Mouse (Mus musculus) midbrain, embryonic 15.5 days (tissue): ENCODE data around the gene Adarb1. TPM values are rescaled to one million over a fixed set of nuclear protein-coding genes. Genes with fewer than 3 reads are reported as not detected.

Experiments used
- ATAC-seq: fragments of 200-750 bp; cut with Nextera tagmentation; replicated peaks from 2 replicates; pipeline ENCODE4 v1.8.0; 2017; ENCODE audit warnings: moderate TSS enrichment
- H3K27ac ChIP-seq: fragments of 300-500 bp; sonication (generic); 2 replicates; pipeline ENCODE4 v1.5.1; 2015; ENCODE audit warnings: mild to moderate bottlenecking, inconsistent platforms
- H3K27me3 ChIP-seq: fragments of 300-500 bp; sonication (generic); replicated peaks from 2 replicates; pipeline ENCODE4 v1.6.1; 2015; ENCODE audit warnings: inconsistent platforms
- H3K36me3 ChIP-seq: fragments of 300-500 bp; sonication (generic); replicated peaks from 2 replicates; pipeline ENCODE4 v1.6.1; 2015; ENCODE audit warnings: inconsistent platforms
- H3K4me1 ChIP-seq: fragments of 300-500 bp; sonication (generic); 2 replicates; pipeline ENCODE4 v1.6.1; 2015; ENCODE audit warnings: inconsistent platforms
- H3K4me2 ChIP-seq: fragments of 300-500 bp; sonication (generic); 2 replicates; pipeline ENCODE4 v1.6.1; 2015; ENCODE audit warnings: inconsistent platforms, mild to moderate bottlenecking, moderate library complexity
- H3K4me3 ChIP-seq: fragments of 300-500 bp; sonication (generic); 2 replicates; pipeline ENCODE4 v1.5.1; 2015; ENCODE audit warnings: mild to moderate bottlenecking, inconsistent platforms
- H3K9ac ChIP-seq: fragments of 300-500 bp; sonication (generic); 2 replicates; pipeline ENCODE4 v1.6.1; 2015; ENCODE audit warnings: mild to moderate bottlenecking, inconsistent platforms
- H3K9me3 ChIP-seq: fragments of 300-500 bp; sonication (generic); 2 replicates; pipeline ENCODE4 v1.6.1; 2016; ENCODE audit warnings: inconsistent platforms
- WGBS: fragments of 180-500 bp; shearing (Covaris S2); methylation state at CpG from one replicate; pipeline ENCODE4 v1.1.7; 2015; ENCODE audit warnings: mixed read lengths; 5-methylcytosine and 5-hydroxymethylcytosine counted together
- polyA plus RNA-seq: library from polyadenylated mRNA; unstranded; fragments of >200 nt; fragmentation: Nextera tagmentation; extraction: Ambion mirVana; gene quantifications from 2 replicates; pipeline ENCODE4 v1.2.1, GENCODE M21; 2015

Adarb1 gene
- polyA plus RNA-seq, 1 experiment from 2014 or later = 18.2 TPM

DNA sequence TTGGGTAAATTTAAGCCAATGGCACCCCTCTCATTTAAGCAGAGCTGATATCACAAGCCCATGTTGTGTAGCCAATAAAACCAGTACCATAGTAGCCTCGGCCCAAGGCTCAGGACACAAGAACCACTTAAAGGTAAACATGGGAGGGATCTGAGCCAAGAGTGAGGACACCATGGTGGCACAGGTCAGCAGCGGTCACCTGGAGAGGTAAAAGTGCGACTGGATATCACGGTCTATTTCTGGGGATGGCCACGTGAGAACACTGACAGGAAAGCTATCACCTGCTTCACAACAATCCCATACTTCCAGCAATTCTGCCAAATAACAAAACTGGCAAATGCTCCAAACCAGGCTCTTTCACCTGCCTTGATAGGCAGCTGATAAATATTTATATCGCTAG, 17.0 kb downstream of the Adarb1 start:
- no peak for ATAC-seq
- no peaks in the 10 kb centered on the region for H3K4me1 ChIP-seq
- no peak overlapping the region for H3K4me2 ChIP-seq
- H3K9me3 ChIP-seq = no peaks in the 10 kb centered on the region
- no peak overlapping the region for H3K27ac ChIP-seq
- H3K4me3 ChIP-seq = no peak overlapping the region
- H3K9ac ChIP-seq = no peak overlapping the region
- H3K27me3 ChIP-seq = no peaks in the 10 kb centered on the region
- WGBS = 96% methylated on average over 6 of the region's 6 CpGs
- H3K36me3 ChIP-seq = no peaks in the 10 kb centered on the region

DNA sequence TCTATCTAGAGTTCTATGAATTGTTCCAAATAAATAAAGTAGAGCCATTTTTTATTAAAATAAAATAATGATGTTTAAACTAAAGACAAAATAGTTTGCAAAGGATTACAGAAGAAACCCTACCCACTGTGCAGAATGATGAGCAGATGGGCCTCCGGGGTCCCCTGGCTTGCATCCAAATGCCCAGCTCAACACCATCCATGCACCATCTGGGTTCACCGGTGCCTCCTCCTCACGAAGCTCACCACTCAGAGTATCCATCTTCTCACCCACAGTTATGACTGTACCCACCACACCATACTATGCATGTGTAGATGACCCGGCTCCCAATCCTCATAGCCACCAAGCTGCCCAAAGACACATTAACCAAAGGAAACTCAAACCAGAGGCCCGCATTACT, 18.1 kb downstream of the Adarb1 start:
- ATAC-seq = no peak
- H3K27me3 ChIP-seq = no peaks in the 10 kb centered on the region
- WGBS = 86% methylated on average over 5 of the region's 5 CpGs
- no peak overlapping the region for H3K4me2 ChIP-seq
- no peaks in the 10 kb centered on the region for H3K36me3 ChIP-seq
- no peak overlapping the region for H3K4me3 ChIP-seq
- H3K9ac ChIP-seq = no peak overlapping the region
- no peak overlapping the region for H3K27ac ChIP-seq
- no peaks in the 10 kb centered on the region for H3K4me1 ChIP-seq
- no peaks in the 10 kb centered on the region for H3K9me3 ChIP-seq

DNA sequence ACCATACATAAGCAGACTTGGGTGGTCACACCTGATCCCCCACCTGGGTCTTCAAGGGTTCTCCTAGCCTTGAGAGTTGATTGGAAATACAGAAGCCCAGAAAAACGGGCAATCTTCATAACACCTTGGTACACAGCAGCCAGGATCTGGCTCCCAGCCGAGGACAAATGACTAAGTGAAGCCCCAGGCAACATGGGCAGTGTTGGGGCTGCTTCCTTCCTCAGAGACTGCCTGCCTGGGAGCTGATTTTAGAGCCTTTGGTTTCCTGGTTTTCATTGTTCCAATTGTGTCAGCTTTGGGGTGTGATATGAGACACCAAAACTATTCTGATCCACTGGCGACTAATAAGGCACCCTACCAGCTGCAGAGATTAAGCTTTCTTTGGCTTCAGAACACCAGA, 20.0 kb downstream of the Adarb1 start:
- Histone ChIP-seq H3K36me3 (no peaks in the 10 kb centered on the region), H3K9ac (no peak overlapping the region), H3K9me3 (no peaks in the 10 kb centered on the region), H3K27me3 (no peaks in the 10 kb centered on the region), H3K4me2 (no peak overlapping the region), H3K27ac (no peak overlapping the region), H3K4me3 (no peak overlapping the region), H3K4me1 (no peaks in the 10 kb centered on the region)
- ATAC-seq = no peak
- WGBS = 55% methylated on average over 3 of the region's 3 CpGs

DNA sequence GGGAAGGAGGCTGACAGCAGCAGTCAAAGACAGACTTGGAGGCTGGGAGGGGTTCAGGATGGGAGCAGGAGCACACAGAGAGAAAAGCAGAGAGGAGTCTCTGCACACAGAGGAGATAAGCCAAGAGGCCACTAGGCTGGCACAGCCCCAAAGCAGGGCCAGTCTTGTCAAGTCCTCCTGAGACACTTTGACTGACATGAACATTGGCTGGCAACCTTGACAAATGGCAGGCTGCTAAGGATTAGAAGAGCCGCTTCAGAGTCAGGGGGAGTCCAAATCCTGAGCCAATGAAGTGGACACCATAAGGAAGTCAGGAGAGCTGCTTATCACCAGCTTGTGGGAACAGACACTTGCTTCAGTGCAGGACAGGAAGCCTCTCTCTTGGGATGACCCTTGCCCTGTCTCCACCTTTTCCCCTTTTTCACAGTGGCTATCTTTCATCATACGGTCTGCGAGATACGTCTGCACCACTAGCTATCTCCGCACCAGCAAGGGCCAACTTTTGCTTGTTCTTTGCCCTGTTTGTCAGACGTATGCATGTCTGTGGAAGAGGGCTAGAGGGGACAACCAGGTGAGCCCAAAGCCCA, 20.9 kb downstream of the Adarb1 start:
- no peak overlapping the region for H3K4me3 ChIP-seq
- WGBS = 83% methylated on average over 6 of the region's 6 CpGs

DNA sequence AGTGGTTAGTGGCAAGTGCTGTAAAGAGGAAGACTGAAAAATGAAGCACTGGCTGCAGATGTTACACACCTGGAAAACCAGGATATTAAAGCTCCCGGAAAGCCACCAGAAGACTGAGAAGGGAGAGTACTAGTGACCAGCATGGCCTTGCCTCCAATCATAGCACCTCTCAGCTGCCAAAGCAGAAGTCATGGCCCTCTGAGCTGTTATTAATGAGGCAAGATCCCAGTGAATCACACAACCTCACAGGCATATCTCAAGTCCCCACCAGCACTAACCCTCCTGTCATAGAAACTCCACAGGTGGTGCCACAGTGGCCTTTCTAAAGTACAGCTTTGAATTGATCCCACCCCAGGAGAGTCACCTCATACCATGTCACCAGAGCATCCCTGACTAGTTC, 22.1 kb downstream of the Adarb1 start:
- 93% methylated on average over 1 of the region's 1 CpGs for WGBS
- ATAC-seq = no peak
- no peak overlapping the region for H3K27ac ChIP-seq
- no peak overlapping the region for H3K4me2 ChIP-seq
- H3K27me3 ChIP-seq = no peaks in the 10 kb centered on the region
- H3K4me1 ChIP-seq = no peaks in the 10 kb centered on the region
- H3K4me3 ChIP-seq = no peak overlapping the region
- H3K9me3 ChIP-seq = no peaks in the 10 kb centered on the region
- H3K36me3 ChIP-seq = no peaks in the 10 kb centered on the region
- H3K9ac ChIP-seq = no peak overlapping the region

More for the DNA sequence above, 20.9 kb downstream of the Adarb1 start:
- Histone ChIP-seq H3K27ac (no peak overlapping the region), H3K9ac (no peak overlapping the region), H3K4me1 (no peaks in the 10 kb centered on the region), H3K9me3 (no peaks in the 10 kb centered on the region), H3K4me2 (no peak overlapping the region), H3K27me3 (no peaks in the 10 kb centered on the region), H3K36me3 (no peaks in the 10 kb centered on the region)
- 0 out of 2 replicates have a peak, but pooled peaks have one; percentile 20 for ATAC-seq

DNA sequence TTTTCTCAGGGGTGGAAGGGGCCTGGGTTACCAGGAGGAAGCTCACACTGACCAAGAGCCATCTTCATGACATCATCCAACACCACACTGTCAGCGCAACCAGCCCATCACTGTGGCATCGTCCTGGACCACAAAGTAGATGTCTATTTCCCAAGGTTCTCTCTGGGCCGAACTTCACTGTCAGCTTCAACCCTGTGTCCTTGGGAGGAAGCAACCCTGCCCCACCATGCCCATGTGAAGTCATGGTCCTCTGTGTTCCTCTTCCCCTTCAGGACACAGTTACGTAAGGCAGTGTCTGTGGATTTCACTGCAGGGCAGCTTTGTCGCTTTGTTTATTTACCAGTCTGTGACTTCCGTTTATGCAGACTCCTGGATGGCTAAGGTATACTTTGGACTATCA, 27.0 kb downstream of the Adarb1 start:
- Histone ChIP-seq H3K9me3 (no peaks in the 10 kb centered on the region), H3K27ac (no peak overlapping the region), H3K9ac (no peak overlapping the region), H3K36me3 (no peaks in the 10 kb centered on the region), H3K4me1 (no peaks in the 10 kb centered on the region), H3K4me2 (no peak overlapping the region), H3K27me3 (no peaks in the 10 kb centered on the region), H3K4me3 (no peak overlapping the region)
- 96% methylated on average over 6 of the region's 6 CpGs for WGBS
- ATAC-seq = no peak

DNA sequence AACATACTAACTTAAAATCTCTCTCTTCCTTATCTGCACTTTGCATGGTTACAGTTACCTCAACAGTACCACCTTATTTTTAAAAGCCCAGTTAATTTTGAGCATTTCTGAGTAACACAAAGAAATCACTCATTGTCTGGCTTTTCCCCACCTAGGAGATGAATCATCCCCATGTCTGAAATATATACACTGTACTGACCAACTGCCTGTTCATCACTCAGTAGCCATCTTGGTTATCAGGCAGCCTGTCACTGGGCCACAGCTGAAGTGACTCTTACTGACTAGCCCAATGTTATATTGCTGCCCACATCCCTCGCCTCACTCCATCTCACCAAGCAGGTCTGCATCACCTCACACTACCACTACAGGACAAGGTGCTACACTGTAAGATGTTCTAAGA, 30.5 kb downstream of the Adarb1 start:
- no peak for ATAC-seq
- peaks cover 4% of the 10 kb centered on the region; the same call in 1 of the 2 replicates for H3K4me1 ChIP-seq
- no peak overlapping the region for H3K27ac ChIP-seq
- no peak overlapping the region for H3K4me3 ChIP-seq
- H3K36me3 ChIP-seq = no peaks in the 10 kb centered on the region
- H3K9me3 ChIP-seq = no peaks in the 10 kb centered on the region
- no peaks in the 10 kb centered on the region for H3K27me3 ChIP-seq
- H3K9ac ChIP-seq = no peak overlapping the region
- 96% methylated on average over 1 of the region's 1 CpGs for whole genome bisulfite sequencing
- H3K4me2 ChIP-seq = no peak overlapping the region

DNA sequence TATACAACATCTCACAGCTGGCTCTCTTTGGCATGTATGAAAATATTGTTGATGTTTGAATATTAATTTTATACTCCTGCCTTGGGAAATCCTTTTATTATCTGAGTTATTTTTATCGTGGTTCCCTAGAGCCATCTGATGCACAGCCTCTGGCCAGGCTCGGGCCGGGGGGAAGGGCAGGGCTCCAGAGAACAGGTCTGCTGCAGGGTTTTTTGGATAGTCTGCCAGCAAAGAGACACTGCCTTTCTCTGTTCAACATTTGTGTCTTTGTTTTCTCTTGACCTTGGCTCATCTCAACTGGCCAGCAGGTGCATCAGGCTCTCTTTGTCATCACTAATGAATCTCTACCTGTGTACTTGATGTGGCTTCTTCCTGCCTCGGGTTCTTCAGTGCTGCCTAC, 32.3 kb downstream of the Adarb1 start:
- H3K4me1 ChIP-seq = peaks cover 4% of the 10 kb centered on the region; the same call in 1 of the 2 replicates
- H3K9ac ChIP-seq = no peak overlapping the region
- no peak overlapping the region for H3K4me2 ChIP-seq
- no peaks in the 10 kb centered on the region for H3K27me3 ChIP-seq
- no peak for ATAC-seq
- H3K9me3 ChIP-seq = no peaks in the 10 kb centered on the region
- no peak overlapping the region for H3K27ac ChIP-seq
- 83% methylated on average over 4 of the region's 4 CpGs for WGBS
- no peaks in the 10 kb centered on the region for H3K36me3 ChIP-seq
- no peak overlapping the region for H3K4me3 ChIP-seq

DNA sequence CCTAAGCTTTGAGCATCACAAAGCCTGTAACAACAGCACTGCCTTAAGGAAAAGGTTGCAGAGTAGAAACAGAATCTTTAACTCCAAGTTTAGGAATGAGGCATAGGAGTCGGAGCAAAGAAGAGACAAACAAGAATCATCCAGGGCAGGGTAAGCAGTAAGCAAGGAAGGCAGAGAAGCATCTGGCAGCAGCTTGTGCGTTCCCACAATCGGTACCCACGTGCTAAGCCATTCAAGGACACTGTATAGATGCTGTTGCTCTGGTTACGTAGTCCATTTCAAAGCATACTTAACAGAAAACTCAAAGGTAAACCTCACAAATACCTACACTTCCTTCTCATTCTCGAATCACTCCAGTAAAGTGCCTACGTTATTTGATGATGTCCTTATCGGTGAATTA, 35.0 kb downstream of the Adarb1 start:
- Histone ChIP-seq H3K27ac (no peak overlapping the region), H3K36me3 (no peaks in the 10 kb centered on the region), H3K4me2 (no peak overlapping the region), H3K4me3 (no peak overlapping the region), H3K9me3 (no peaks in the 10 kb centered on the region), H3K9ac (no peak overlapping the region), H3K27me3 (no peaks in the 10 kb centered on the region), H3K4me1 (peaks cover 4% of the 10 kb centered on the region; the same call in 1 of the 2 replicates)
- no peak for ATAC-seq
- 65% methylated on average over 8 of the region's 8 CpGs for WGBS

DNA sequence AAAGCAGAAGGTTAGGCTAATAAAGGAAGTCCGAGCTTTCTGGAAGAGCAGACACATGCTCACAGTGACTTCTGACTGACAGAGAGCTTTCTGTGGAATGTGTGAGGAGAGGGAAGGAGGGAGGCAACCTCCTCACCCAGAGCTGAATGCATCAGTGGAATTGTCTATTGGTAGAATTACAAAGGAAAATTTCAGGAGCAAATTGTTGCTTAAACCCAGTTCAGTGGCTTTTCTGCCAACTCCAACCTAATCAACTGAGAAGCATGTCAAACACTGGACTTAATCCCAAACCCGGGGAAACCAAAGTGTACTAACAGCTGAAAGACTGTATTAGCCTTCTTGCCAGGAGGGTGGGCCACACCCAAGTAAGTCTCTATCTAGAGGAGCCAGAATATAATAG, 36.9 kb downstream of the Adarb1 start:
- no peaks in the 10 kb centered on the region for H3K9me3 ChIP-seq
- H3K4me2 ChIP-seq = no peak overlapping the region
- H3K27ac ChIP-seq = no peak overlapping the region
- H3K4me1 ChIP-seq = peaks cover 4% of the 10 kb centered on the region; the same call in 1 of the 2 replicates
- no peak for ATAC-seq
- H3K36me3 ChIP-seq = no peaks in the 10 kb centered on the region
- no peak overlapping the region for H3K4me3 ChIP-seq
- H3K9ac ChIP-seq = no peak overlapping the region
- 38% methylated on average over 2 of the region's 2 CpGs for WGBS
- H3K27me3 ChIP-seq = no peaks in the 10 kb centered on the region

DNA sequence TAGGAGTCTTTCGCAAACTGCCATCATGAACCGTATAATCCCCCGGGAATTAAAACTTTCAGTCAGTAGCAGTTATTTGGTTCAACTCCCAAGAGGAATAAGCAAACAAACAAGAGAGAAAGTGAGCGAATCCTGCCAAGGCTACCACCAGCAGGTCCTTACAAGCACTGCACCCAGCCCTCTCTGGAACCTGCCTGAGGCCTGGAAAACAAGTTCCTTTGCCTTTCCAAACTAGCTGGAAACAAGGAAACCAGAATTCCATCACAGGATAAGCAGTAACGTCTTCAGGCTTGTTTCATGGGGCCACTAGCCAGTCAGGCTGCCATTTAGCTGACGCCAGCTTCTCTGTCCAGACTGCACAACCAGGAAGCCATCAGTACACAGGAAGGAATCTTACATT, 37.4 kb downstream of the Adarb1 start:
- Histone ChIP-seq H3K4me2 (no peak overlapping the region), H3K4me3 (no peak overlapping the region), H3K9me3 (no peaks in the 10 kb centered on the region), H3K27me3 (no peaks in the 10 kb centered on the region), H3K9ac (no peak overlapping the region), H3K27ac (no peak overlapping the region), H3K4me1 (peaks cover 4% of the 10 kb centered on the region; the same call in 1 of the 2 replicates), H3K36me3 (no peaks in the 10 kb centered on the region)
- no peak for ATAC-seq
- 75% methylated on average over 6 of the region's 6 CpGs for WGBS

DNA sequence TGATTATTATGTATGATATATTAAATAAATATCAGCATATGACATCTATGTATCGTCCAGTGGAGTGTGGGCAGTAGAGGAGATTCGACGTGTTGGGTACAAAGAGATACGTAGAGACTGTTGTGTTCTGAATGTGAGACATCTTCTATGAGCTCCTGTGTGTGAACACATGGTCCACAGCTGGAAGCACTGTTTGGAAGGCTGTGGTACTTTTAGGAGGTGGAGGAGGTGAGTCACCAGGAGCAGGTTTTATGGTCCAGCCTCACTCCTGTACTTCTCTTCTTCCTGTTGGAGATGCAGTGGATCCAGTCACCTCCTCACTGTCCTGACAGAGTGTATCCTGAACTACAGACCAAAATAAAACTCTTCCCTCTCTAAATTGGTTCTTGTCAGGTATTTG, 38.9 kb downstream of the Adarb1 start:
- no peaks in the 10 kb centered on the region for H3K27me3 ChIP-seq
- no peak for ATAC-seq
- H3K4me2 ChIP-seq = no peak overlapping the region
- H3K4me1 ChIP-seq = peaks cover 4% of the 10 kb centered on the region; the same call in 1 of the 2 replicates
- H3K4me3 ChIP-seq = no peak overlapping the region
- H3K27ac ChIP-seq = no peak overlapping the region
- H3K9ac ChIP-seq = no peak overlapping the region
- no peaks in the 10 kb centered on the region for H3K9me3 ChIP-seq
- H3K36me3 ChIP-seq = no peaks in the 10 kb centered on the region
- 95% methylated on average over 4 of the region's 4 CpGs for WGBS

DNA sequence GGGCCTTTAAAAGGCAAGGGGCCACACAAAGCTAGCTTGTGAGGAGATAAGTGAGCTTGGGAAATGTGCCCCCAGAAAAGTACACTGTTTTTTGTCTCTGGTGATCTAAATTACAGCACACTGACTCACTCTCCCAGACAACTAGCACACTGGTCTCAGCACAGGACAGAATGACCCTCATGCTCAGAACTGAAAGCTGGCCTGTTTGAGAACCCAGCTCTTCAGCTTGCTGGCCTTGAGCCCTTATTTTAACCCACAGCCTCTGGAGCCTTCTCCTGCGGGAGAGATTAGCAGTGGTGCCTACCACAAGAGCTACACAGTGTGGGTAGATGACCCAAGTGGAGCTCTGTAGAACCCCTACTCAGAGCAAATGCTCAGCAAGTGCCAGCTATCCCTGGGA, 42.0 kb downstream of the Adarb1 start:
- Histone ChIP-seq H3K27me3 (no peaks in the 10 kb centered on the region), H3K27ac (no peak overlapping the region), H3K4me3 (no peak overlapping the region), H3K36me3 (no peaks in the 10 kb centered on the region), H3K9ac (no peak overlapping the region), H3K4me2 (no peak overlapping the region), H3K9me3 (no peaks in the 10 kb centered on the region), H3K4me1 (0 out of 2 replicates have a peak, but pooled peaks cover 3% of the 10 kb centered on the region)
- no peak for ATAC-seq
- 97% methylated on average over 1 of the region's 1 CpGs for WGBS
